Mouse (Mus musculus) heart, embryonic 10.5 days (tissue): ENCODE results near the gene Stpg3. TPM values are rescaled to one million over a fixed set of nuclear protein-coding genes. Genes with fewer than 3 reads are reported as not detected.

Source experiments
- DNase-seq: peaks from one replicate; pipeline ENCODE4 v3.0.0-alpha.2; 2017; ENCODE audit warnings: low spot score
- H3K27ac ChIP-seq: fragments of 300-500 bp; sonication (generic); 2 replicates; pipeline ENCODE4 v1.5.1; 2016; ENCODE audit warnings: mild to moderate bottlenecking
- H3K27me3 ChIP-seq: fragments of 300-500 bp; sonication (generic); 2 replicates; pipeline ENCODE4 v1.6.1; 2016; ENCODE audit warnings: mild to moderate bottlenecking; ENCODE audit not compliant: poor library complexity, insufficient read depth, severe bottlenecking
- H3K36me3 ChIP-seq: fragments of 300-500 bp; sonication (generic); 2 replicates; pipeline ENCODE4 v1.6.1; 2016; ENCODE audit warnings: mild to moderate bottlenecking, moderate library complexity
- H3K4me1 ChIP-seq: fragments of 300-500 bp; sonication (generic); 2 replicates; pipeline ENCODE4 v1.6.1; 2016; ENCODE audit warnings: mild to moderate bottlenecking
- H3K4me3 ChIP-seq: fragments of 300-500 bp; sonication (generic); 2 replicates; pipeline ENCODE4 v1.5.1; 2016; ENCODE audit warnings: mild to moderate bottlenecking, moderate library complexity
- H3K9me3 ChIP-seq: fragments of 300-500 bp; sonication (generic); 2 replicates; pipeline ENCODE4 v1.6.1; 2016; ENCODE audit warnings: mild to moderate bottlenecking, moderate library complexity
- WGBS: fragments of 180-500 bp; shearing (Covaris S2); methylation state at CpG from one replicate; pipeline ENCODE4 v1.1.7; 2016; 5-methylcytosine and 5-hydroxymethylcytosine counted together
- polyA plus RNA-seq: library from polyadenylated mRNA; unstranded; fragments of >200 nt; fragmentation: Nextera tagmentation; extraction: Ambion mirVana; gene quantifications from 2 replicates; pipeline ENCODE4 v1.2.1, GENCODE M21; 2016

The Stpg3 gene
- polyA plus RNA-seq, 1 experiment from 2014 or later = 0.10 TPM

DNA sequence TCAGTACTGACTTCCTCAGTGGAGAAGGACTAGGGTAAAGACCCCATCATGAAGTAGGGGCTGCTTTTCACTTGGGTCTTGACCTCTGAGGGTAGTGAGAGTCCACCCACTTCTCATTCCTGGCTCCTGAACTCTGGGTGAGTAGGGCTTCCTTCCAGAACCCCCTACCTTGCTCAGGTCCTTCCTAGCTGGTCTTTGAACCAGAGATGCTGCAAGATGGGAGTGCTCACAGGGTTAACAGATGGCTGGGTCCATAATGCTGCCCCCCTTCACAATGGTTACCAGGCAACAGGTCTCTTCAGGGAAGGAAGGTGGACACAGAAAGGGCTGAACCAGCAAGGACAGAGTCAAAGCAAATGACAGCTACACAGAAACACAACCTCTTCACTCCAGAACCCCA is 4.0 kb upstream of the Stpg3 start, which contains the start of gene Fam166a:
TSS of gene Fam166a (plus strand) at position 301 of the 400 bp plus-strand sequence.
- Histone ChIP-seq H3K4me3 (no peak within 1 kb of the TSS), H3K36me3 (peaks cover 17% of the 10 kb centered on the region), H3K27me3 (peaks cover 22% of the 10 kb centered on the region), H3K4me1 (peaks cover 8% of the 10 kb centered on the region), H3K27ac (no peak within 1 kb of the TSS), H3K9me3 (no peaks in the 10 kb centered on the region)
- DNase-seq = no peak

DNA sequence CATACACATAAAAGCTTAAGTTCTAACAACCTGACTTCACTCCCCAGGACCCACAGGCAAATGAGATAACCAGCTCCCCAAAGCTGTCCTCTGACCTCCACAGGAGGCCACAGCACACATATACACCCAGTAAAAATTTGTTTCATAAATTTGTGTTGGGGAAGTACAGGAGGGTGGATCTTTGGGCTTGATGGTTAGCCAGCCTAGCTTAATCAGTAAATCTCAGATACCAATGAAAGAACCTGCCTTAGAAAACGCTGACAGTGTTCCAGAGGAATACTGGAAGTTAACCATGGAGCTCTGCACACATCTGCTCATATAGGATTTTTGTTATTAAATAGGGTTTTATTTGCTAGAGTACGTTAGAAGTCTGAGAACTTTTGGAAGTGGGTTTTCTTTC is 3.2 kb upstream of the Stpg3 start:
- Histone ChIP-seq H3K4me1 (0 out of 2 replicates have a peak, but pooled peaks cover 5% of the 10 kb centered on the region), H3K36me3 (peaks cover 11% of the 10 kb centered on the region), H3K4me3 (no peak overlapping the region), H3K9me3 (no peaks in the 10 kb centered on the region), H3K27me3 (peaks cover 30% of the 10 kb centered on the region), H3K27ac (no peak overlapping the region)
- 54% methylated on average over 2 of the region's 2 CpGs for WGBS
- no peak for DNase-seq

DNA sequence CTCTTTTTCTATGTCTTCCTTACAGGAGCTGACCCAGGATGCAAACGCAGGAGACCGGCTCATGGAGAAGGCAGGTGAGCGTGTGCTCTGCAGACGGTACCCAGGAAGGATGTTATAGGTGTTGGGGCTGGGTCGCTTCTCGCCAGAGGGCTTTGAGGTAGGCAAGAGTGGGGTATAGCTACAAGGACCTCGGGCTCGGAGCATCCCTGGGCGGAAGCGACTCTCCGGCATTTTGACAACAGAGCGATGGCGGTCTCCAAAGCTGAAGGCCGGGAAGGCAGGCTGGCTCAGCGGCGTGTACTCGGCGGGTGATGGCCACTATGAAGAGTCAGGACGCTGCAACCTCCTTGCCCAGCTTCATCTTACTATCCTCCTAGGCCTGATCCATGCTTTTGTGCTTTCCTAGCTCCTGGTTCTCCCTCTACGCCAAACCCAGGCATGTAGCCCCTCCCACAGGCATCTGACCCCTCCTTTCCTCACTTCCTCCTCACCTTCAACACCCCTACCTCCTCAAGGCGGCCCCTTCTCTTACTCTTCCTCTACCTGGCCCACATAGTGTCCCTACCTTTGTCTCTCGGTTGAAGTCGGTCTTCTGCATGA is 1.1 kb downstream of the Stpg3 start:
- Histone ChIP-seq H3K4me3 (peak overlapping the region; percentile 10; the same call in 1 of the 2 replicates), H3K4me1 (peaks cover 17% of the 10 kb centered on the region), H3K36me3 (peaks cover 8% of the 10 kb centered on the region), H3K27me3 (peaks cover 34% of the 10 kb centered on the region), H3K27ac (no peak overlapping the region), H3K9me3 (no peaks in the 10 kb centered on the region)
- DNase-seq = no peak
- WGBS = 57% methylated on average over 23 of the region's 23 CpGs

DNA sequence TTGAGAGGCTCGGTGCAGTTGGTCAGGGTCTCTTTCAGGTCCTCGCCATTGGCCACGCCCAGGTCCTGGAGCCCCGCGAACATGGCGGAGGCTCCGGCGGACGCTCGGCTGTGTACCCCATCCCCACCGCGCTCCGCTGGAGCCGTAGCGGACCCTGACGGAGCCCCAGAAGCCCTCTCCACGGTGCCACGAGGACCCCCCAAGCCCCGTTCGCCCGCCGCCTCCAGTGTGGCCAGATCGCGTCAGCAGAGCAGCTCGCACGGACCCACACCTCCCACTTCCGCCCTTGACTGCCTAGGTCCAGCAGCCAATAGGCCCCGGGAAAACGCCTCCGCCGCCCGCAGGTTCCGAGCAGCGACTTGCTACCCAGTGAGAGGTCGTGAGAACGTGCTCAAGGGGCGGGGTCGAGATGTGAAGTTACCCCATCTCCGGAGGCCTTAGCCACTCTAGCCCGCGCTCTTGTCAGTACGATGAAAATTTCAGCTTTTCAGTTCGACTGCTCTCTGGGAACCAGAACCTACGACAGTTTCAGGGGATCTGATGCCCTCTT is 3.2 kb downstream of the Stpg3 start, which contains the start of gene Nelfb:
TSS of gene Nelfb (minus strand) at position 369 of the 550 bp plus-strand sequence.
- WGBS = 1% methylated on average over 44 of the region's 44 CpGs
- peak; percentile 97 for DNase-seq
- peak within 1 kb of the TSS; percentile 97 for H3K4me3 ChIP-seq

DNA sequence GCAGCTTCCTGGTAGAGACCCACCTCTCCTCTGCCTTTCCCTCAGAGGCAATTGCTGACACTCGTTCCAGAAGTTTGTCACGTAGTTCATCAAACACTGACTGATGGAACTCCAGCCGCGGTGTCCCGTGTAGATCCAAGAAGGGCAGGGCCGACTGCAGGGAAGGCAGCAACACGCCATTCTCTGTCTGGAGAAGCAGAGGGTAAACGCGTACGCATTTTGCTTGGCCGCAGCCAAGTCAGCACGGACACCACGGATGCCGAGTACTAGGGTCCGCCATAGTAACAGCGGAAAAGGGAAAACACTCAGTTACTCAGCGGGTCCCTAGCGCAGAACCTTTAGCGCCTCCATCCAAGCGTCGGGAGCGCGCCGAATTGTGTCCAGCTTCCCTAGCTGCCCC is 3.8 kb downstream of the Stpg3 start:
- Histone ChIP-seq H3K36me3 (peaks cover 34% of the 10 kb centered on the region), H3K4me1 (peaks cover 17% of the 10 kb centered on the region), H3K27me3 (peaks cover 31% of the 10 kb centered on the region)

More for the DNA sequence above, 3.2 kb downstream of the Stpg3 start, which contains the start of gene Nelfb:
- Histone ChIP-seq H3K27me3 (peaks cover 34% of the 10 kb centered on the region), H3K27ac (peak within 1 kb of the TSS; percentile 99), H3K36me3 (peaks cover 29% of the 10 kb centered on the region), H3K4me1 (peaks cover 17% of the 10 kb centered on the region), H3K9me3 (no peaks in the 10 kb centered on the region)

DNA sequence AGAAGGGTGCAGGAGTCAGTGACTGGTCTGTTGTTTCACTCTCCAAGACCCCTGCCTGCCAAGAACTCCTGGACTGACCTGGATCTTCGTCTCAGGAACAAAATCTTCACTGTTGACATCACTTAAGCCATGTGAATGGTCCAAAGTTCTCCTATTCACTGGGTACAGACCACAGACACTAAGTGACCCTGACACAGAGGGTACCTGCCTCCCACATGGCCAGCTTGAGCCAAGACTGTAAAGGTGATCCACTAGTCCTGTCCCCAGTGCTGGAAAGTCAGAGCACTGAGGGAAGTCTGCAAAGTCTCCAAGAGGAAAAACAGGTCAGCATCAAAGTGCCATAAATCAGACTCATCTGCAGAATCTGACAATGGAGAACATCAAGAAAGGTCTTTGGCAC is 6.8 kb downstream of the Stpg3 start:
- peaks cover 4% of the 10 kb centered on the region; the same call in 1 of the 2 replicates for H3K27me3 ChIP-seq
- H3K4me1 ChIP-seq = peaks cover 17% of the 10 kb centered on the region
- H3K4me3 ChIP-seq = no peak overlapping the region
- H3K9me3 ChIP-seq = no peaks in the 10 kb centered on the region
- H3K36me3 ChIP-seq = peaks cover 65% of the 10 kb centered on the region
- WGBS = 91% methylated on average over 1 of the region's 1 CpGs
- no peak overlapping the region for H3K27ac ChIP-seq
- no peak for DNase-seq

More for the DNA sequence above, 3.8 kb downstream of the Stpg3 start:
- H3K9me3 ChIP-seq = no peaks in the 10 kb centered on the region
- H3K4me3 ChIP-seq = peak overlapping the region; percentile 97
- under 1% methylated on average over 24 of the region's 24 CpGs for WGBS
- peak overlapping the region; percentile 99 for H3K27ac ChIP-seq
- DNase-seq = no peak

DNA sequence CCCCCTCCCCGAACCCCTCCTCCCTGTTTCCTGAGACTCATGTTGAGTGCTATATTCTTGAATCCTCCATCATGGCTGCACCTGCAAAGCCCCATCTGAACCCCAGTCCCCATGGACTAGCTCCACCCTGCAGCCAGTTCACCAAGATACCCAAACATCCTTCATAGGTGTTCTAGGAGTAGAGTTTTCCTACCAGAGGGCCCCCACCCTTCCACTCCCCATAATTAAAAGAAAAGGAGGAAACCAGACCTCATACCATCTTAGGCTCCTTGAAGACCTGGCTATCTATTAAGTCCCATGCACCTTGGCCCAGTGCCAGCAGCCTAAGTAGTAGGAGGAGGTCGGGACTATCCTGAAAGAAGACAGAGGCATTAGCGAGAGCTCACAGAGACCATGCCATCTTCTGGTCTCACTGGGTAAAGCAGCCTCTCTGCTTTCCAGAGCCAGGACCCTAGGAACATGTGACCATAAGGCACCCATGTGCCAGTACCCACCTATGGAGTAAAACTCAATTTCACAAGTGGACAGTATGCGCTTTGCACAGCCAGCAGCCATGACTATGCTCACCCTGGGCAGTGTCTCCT is 10.7 kb downstream of the Stpg3 start:
- 60% methylated on average over 4 of the region's 4 CpGs for WGBS
- no peak for DNase-seq
- Histone ChIP-seq H3K36me3 (peaks cover 98% of the 10 kb centered on the region), H3K27me3 (no peaks in the 10 kb centered on the region), H3K4me3 (no peak overlapping the region), H3K9me3 (no peaks in the 10 kb centered on the region), H3K27ac (no peak overlapping the region), H3K4me1 (no peaks in the 10 kb centered on the region; the same call in 1 of the 2 replicates)

DNA sequence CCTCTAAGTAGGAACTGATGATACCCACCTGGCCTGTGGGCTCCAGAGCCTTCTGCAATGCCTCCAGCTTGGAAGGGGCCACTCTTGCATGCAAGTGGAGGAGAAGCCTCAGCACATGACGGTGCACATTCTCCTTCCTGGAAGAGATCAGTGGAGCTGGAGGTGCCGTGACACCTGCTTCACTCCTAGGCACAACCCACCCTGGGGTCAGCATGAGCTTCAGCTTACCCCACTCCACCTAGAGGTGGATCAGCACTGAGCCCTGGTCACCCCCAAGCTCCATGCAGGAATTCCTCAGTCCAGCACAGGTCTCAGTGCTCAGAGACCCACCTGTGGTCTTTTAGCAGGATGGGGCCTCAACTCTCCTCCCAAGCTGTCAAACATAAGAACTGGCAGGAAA is 13.8 kb downstream of the Stpg3 start:
- H3K36me3 ChIP-seq = peaks cover 68% of the 10 kb centered on the region
- H3K27me3 ChIP-seq = peaks cover 13% of the 10 kb centered on the region
- peaks cover 20% of the 10 kb centered on the region for H3K4me1 ChIP-seq
- DNase-seq = no peak
- no peaks in the 10 kb centered on the region for H3K9me3 ChIP-seq
- WGBS = 92% methylated on average over 2 of the region's 2 CpGs
- H3K27ac ChIP-seq = no peak overlapping the region
- H3K4me3 ChIP-seq = no peak overlapping the region

DNA sequence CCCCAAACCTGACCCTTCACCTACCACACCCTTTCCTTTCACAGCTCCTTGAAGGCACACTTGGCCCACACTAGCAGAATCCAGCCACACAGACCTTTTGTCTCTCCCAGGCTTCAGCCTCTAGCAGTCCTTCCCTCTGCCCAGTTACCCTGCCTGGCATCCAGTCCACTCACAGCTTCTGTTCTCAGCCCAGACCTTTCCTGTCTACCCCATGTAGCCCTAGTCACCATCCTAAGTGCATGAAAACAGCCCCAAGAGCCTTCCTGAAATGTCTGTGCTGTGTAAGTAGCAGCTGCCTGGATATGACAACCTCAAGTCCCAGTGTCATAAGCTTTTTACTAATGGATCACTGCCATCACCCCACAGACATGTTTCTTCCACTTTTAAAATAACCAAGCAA is 16.5 kb downstream of the Stpg3 start:
- Histone ChIP-seq H3K27me3 (peaks cover 32% of the 10 kb centered on the region), H3K4me3 (no peak overlapping the region), H3K4me1 (peaks cover 47% of the 10 kb centered on the region), H3K9me3 (no peaks in the 10 kb centered on the region), H3K27ac (no peak overlapping the region), H3K36me3 (peaks cover 41% of the 10 kb centered on the region)
- DNase-seq = no peak

DNA sequence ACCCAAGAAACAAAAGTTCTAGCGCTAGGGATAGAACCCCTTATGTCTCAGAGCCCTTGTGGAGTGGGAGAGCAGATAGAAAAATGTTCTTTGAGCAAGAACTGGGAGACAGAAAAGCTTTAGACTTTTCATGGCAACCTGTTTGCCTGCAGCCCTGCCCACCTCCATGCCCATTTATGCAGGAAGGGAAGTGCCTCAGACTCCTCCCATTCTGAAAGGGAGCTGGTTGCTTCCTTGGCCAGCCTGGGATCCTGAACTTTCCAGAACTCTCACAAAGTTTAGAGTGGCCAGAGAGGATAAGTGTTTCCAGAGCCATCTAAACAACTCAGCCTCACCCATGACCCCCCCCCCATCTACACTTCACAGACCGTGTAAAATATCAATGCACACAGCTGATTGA is 17.2 kb downstream of the Stpg3 start:
- WGBS = 22% methylated on average over 2 of the region's 2 CpGs
- Histone ChIP-seq H3K4me1 (peaks cover 48% of the 10 kb centered on the region), H3K27ac (peak overlapping the region; percentile 79)

DNA sequence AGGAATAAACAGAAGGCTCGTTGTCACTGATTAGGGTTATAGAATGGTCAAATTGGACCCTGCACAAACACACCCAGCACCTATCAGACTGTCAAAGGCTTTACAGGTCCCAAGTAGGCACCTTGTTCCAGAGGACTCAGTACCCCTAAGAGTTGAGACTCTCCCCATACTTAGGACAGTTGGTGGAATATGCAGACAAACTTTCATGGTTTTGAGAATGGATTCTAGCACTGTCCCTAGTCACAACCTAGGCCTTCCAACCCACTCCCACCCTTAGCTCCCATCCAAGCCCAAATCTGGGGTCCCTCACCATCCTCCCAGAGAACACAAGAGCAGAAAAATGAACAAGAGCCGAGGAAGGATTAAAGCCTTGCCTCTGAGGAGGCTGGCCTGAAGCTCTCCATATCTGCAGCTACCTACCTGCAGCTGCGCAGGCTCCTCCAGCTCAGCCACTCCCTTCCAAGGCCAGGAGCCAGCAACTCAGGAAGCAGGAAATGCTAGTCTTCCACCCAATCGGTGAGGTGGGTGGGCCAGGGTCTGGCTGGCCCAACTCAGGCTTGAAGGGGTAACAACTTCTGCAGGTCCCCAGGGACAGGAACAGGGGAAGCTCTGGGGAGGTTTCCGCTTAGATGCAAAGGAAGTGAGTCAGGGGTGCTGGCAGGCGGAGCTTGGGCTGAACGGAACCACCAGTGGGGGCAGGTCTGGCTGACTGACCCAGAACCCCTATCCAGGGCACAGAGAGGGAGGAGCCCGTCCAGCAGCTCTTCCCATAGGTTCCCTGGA is 18.1 kb downstream of the Stpg3 start, which contains the start of gene Tor4a:
TSS of gene Tor4a (minus strand) at position 715 of the 783 bp plus-strand sequence.
- Histone ChIP-seq H3K4me1 (peaks cover 48% of the 10 kb centered on the region), H3K9me3 (no peaks in the 10 kb centered on the region), H3K36me3 (peaks cover 25% of the 10 kb centered on the region), H3K27ac (peak within 1 kb of the TSS; percentile 79), H3K4me3 (peak within 1 kb of the TSS; percentile 62), H3K27me3 (peaks cover 32% of the 10 kb centered on the region)
- WGBS = 7% methylated on average over 8 of the region's 8 CpGs
- peak; percentile 90 for DNase-seq

More for the DNA sequence above, 17.2 kb downstream of the Stpg3 start:
- no peak for DNase-seq
- H3K36me3 ChIP-seq = peaks cover 33% of the 10 kb centered on the region
- H3K27me3 ChIP-seq = peaks cover 32% of the 10 kb centered on the region
- no peaks in the 10 kb centered on the region for H3K9me3 ChIP-seq
- peak overlapping the region; percentile 62 for H3K4me3 ChIP-seq

DNA sequence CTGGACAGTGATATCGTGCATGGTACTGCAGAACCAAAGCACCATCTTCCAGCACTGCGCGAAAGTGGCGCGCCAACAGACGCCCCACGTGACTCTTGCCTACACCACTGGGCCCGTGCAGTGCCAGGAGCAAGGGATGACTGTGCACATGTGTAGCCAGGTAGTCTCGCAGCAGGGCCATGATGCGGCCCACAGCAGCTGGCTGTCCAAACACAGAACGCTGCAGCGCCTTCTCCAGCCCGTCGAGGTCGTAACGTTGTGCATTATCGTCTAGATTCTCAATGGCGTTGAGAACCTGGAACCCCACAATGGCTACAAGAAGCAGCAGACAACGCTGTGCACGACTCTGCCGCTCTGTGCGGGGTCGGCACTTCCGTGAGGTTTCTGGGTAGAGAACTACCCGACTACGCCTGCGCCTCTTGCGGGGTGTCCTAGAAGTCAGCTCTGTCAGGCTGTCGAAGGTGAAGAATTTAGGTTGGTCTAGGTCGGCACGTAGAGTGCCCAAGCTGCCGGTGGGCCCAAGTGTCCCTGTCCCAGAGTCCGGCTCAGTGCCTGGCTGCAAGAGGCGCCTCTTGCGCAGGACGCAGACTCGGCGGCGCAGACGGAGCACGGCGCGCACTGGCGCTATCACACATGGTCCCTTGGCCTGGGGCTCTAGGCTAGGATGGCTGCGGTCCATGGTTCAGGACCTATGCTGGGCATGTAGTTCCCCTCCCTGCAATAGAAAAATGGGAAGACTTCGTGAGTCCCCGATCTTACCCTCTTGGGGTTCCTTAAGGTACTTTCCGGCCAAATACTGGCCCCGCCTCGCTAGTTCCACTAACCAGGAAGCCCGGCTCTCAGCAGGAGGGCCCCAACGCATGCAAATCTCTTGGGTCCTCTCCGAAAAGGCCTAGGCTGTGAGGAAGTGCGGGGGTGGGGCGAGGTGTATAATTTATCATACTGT is 19.0 kb downstream of the Stpg3 start:
- Histone ChIP-seq H3K9me3 (no peaks in the 10 kb centered on the region), H3K27ac (peak overlapping the region; percentile 79), H3K4me1 (peaks cover 48% of the 10 kb centered on the region), H3K36me3 (peaks cover 16% of the 10 kb centered on the region), H3K27me3 (peaks cover 32% of the 10 kb centered on the region), H3K4me3 (peak overlapping the region; percentile 62)
- WGBS = 14% methylated on average over 55 of the region's 55 CpGs
- DNase-seq = no peak
